Mouse (Mus musculus): ENCODE measurements around the gene Eprs.

- TF ChIP-seq CTCF (IDR thresholded peaks at IDR 0.05; ENCODE audit: insufficient read depth, low read depth, low read length) (no peak), POLR2A (IDR thresholded peaks at IDR 0.05; ENCODE audit: insufficient read depth, low read depth, low read length) (no peak)
Measured at GRCm38 (mm10) chr1:185426583-185426982, 63.7 kb downstream of the Eprs start.

Data from olfactory bulb, adult 2 months (tissue).